Mouse (Mus musculus) B cell, adult 2 months (primary cell): ENCODE measurements around the gene Mepce.

ENCODE experiments used
- DNase-seq, 2 experiments: peaks; one replicate each; pipeline ENCODE4 v3.0.0; 2022

The Mepce gene

DNA sequence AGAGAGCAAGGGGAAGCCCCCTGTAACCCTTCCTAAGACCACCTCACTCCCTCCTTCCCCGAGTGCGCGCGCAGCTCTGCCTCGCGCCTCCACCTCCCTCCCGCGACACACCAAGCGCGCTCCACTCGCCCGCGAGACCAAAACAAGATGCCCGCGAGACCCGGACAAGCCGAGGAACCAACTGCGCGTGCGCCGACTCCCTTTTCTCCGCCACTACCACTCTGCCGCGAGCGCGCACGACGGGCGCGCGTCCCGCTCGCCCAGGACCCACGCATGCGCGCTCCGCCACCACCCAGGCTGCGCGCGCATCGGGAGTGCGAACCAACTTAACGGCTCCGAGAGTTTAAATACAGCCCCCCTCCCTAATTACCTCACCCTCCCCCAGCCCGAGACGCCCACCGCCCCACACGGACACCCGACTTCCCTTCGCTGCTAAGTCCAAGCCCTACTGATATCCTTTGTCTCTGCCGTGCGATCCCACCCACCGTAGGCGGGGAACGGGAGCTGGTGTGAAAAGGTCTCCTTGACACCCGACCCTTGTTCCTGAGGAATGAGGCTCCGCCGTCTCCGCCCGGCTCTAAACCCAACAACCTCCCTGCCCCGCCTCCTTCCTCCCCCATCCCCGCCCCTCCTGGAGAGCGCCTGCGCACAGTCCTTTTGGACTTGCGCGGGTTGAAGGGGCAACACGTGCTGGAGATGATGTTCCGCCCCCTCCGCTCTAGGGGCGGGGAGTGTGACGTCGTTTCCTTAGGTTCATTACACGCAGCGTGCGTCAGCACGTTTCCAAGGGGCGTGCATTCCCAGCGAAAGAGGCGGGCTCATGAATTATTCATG, 1.1 kb downstream of the Mepce start:
- peak; percentile 98 to 99 for DNase-seq

DNA sequence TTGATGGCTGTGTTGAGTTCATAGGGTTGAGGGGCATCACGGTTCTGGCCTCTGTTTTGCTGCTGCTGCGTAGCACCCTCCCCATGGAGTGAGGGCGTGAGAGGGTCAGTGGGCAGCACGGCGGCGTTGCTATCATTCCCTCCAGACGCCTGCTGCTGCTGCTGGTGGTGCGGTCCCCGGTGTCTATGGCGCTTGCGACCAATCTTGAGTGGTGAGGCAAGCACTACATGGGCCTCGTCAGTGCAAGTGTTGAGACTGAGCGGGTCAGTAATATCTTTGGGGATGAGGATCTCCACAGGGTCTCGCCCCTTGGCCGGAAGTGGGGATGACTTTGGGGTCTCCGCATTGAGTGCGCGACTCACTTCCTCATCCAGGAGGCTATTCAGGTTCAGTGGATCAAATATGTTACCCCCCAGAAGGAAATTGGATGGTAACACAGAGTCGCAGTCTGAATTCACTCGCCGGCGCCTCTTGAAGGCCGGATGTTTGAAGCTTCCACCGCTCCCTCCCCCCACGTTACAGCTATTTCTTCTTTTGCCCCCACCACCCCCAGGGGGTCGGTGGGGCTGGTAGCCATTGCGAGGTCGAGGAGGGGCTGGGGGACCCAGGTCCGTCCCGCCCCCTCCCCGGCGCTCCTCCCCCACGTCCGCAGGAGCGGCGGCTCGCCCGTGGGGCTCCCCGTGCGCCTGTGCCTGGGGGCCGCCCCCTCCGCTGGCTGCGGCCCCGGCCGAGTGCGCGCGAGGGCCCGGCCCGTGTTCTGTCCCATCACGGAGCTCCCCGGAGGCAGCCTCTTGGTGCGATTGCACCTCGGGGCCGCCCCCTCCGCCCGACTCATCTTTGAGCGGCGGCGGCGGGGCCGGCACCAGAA, 2.1 kb downstream of the Mepce start:
- no peak for DNase-seq

DNA sequence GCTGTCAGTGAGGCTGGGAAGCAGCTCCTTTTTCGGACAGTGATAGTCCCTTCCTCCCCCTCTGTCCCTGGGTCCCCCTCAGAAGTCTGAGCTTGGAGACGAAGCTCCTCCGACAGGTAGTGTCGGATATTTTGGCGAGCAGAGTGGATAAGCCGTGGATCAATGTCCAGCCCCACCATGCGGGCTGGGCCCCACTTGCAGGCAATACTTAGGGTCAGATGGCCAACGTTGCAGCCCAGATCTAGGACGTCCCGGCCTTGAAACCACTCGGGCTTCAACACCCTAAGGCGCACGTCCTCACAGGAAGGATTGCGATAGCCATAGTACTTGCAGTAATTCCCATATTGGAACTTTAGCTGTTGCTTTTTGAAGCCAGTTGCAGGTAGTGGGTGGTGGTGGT, 2.9 kb downstream of the Mepce start:
- no peak for DNase-seq

DNA sequence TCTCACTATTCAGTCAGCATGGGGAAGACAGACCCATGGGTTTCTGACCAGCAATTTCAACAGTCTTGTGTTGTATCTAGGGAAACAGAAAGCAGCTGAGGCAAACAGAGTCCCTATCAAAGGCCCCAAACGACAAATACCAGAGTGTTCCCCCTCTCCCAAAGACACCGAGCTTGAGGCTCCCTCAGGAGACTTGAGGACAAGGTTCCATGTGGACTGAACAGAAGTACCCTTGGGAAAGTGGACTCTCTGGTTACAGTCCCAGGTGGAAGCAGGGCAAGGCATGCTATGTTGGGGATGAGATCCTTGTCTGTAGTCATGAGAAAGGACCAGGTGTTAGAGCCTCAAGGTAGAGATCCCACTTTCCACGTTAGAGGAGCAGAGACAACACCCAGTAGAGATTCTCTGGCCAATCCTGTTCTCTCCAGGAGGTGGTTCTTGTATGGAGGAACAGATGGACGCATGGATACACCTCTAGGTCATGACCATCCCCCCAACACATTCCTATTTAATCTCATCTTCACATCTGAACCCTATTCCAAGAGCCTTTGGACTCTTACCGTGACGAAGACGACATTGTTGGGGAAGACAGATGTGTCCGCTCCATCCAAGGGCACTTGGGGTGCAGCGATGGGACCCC, 3.4 kb downstream of the Mepce start:
- no peak for DNase-seq

DNA sequence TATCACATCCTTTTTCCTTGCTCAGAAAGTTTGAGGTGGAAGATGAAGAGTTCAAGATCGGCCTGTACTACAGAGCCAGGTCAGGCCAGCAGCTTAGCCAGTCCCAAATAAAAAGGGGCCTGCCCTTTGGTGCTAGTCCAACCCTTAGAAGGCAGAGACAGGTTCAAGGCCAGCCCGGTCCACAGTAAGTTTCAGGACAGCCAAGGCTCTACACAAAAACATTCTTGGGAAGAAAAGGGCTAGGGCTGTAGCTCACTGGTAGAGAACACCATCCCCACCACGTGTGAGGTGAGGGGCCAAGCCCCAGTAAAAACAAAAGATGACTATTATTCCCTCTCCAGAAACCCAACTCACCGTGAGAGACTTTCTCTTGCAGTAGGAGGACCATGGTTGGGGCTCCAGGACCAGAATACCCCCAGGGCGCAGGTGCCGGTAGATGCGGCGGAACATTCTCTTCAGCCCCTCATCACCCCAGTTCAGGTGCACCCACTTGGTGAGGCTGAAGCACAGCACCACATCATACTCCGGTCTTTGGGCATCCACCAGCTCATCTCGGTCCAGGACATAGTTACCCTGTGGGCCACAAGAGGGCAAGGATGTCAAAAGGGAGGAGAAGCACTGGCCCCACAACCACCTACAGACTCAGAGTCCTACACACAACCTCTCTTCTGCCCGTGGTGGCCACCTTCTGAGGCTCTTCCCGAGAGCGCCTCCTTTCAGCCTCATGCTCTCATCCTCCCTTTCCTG, 4.5 kb downstream of the Mepce start:
- DNase-seq = no peak

DNA sequence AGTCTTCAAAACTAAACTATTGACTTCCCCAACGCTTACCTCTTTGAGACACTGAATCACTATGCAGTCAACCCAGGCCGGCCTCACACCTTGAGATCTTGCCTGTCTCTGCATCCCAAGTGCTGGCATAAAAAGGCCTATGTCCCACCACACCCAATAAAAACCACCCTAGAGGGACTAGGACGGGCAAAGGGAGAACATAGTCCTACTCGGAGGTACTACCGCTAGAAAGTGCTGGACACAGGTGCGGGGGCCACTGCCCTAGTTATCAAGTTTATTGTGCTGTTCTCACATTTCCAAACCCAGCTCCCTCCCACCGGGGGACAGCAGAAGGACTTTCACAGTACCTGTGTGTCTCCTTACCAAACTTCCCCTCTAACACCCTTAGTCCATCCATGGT, 5.8 kb downstream of the Mepce start:
- DNase-seq = no peak

DNA sequence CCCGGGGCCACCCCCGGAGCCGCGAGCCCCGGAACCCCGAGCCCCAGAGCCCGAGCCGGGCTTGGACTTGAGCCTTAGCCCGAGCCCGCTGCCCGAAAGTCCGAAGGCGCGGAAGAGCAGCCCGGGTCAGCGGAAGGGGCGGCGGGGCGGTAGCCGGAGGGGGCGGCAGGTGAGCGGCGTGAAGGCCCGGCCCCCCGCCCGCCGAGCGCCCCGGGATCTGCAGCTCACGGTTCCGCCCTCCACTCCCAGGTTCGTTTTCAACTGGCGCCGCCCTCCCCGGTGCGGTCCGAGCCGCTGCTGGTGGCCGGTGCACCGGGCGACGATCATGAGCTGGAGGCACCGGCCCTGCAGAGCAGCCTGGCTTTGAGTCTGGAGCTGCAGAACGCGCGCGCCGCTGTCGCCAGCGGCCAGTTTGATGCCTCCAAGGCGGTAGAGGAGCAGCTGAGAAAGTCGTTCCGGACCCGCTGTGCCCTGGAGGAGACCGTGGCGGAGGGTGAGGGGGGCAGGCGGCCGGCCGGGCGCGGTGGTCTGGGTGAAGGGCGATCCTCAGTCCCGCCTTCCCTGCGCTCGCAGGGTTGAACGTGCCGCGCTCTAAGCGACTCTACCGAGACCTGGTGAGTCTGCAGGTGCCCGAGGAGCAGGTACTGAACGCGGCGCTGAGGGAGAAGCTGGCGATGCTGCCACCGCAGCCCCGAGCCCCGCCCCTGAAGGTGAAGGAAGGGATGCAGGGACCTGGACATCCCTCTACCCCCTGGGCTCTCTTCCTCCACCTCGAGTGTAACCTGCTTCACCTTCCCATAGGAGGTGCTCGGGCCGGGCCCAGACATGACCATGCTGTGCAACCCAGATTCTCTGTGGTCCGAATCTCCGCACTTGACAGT, 8.2 kb downstream of the Mepce start:
- DNase-seq = peak; percentile 39 to 41

DNA sequence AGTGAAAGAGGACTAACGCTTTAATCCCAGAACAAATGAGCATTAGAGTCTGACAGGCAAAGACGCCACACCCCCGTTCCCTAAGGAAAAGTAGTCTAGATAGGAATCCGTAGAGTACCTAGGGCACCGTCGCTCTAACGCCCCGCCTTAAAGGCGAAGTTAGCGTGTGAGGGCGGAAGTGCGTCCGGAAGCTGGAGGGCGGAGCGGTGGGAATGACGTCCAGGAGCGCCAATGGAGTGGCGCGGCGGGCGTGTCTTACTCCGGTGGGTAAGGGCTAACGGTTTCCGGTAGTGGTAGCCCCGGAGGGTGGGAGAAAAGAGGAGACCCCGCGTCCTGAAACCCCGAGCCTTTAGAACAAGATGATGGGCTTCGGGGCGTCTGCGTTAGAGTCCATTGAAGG, 8.8 kb downstream of the Mepce start, which contains the start of gene Ppp1r35:
Gene Ppp1r35, plus strand, starts transcription at position 215 of the 400 bp plus-strand sequence.
- peak; percentile 93 for DNase-seq

DNA sequence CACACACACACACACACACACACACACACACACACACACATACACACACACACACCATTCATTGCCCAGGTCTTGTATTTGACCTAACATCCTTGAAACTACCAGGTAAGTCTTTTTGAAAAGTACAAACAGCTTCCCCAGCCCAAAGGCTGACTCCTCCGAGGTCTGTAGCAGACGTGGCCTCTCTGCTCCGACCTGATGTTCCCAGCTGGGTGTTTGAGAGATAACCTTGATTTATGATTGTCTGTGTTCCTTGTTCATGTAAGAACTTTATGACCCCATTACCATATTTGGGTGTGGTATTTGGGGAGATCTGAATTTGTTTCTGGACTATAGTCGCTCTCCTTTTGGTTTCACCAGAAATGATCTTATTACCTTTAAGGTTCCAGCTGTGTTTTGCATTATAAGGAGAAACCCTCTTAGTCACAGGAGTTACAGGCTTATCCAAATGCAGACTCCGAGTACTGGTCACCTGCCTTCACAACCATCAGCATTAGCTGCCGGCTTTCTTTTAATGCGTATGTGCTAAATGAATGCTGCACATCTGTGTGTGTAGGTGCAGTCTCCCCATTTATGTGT, 10.1 kb downstream of the Mepce start:
- no peak for DNase-seq

DNA sequence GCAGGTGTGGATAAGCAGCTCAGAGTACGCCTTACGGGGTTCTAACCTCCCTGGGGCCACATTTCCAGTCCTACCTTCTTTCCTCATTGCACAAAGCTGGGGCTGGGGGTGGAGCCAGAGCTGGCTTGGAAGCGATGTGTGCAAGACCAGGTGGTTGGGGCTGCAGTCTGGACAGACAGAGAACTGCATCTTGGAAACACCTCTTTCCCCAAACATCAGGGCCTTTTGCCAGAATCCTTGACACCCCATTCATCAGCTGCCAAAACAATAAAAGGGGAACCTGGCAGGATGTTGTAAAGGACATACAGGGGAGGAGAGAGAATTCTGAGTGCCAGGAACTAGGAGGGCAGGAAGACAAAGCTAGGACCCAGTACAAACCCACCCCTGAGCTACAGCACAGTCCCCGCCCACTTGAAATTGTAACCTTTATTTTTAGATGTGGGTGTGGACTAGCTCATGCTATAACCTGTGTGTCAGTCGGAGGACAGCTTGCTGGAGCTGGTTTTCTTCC, 11.0 kb downstream of the Mepce start:
- DNase-seq = peak; percentile 54 to 57

DNA sequence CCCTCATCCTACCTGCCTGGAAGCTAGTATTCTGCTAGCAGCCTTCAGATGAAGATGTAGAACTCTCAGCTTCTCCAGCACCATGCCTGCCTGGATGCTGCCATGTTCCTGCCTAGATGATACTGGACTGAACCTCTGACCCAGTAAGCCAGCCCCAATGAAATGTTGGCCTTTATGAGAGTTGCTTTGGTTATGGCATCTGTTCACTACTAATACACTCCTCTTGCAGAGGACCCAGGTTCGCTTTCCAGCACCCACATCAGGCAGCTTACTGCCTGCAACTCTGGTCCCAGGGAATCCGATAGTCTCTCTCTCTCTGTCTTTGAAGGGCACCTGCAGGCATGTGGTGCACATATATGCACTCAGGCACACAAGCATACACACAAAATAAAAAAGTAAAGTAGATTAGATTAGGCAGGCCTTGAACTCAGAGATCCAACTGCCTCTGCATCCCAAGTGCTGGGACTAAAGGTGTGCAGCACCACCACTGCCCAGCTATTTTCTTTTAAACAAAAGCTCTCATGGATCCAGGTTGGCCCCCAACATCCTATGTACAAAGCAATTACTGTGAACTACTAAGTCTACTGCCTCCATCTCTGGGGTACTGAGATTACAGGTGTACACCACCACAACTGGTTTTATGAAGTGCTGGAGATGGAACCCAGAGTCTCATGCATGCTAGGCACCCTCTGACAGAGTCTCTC, 11.7 kb downstream of the Mepce start:
- no peak for DNase-seq

DNA sequence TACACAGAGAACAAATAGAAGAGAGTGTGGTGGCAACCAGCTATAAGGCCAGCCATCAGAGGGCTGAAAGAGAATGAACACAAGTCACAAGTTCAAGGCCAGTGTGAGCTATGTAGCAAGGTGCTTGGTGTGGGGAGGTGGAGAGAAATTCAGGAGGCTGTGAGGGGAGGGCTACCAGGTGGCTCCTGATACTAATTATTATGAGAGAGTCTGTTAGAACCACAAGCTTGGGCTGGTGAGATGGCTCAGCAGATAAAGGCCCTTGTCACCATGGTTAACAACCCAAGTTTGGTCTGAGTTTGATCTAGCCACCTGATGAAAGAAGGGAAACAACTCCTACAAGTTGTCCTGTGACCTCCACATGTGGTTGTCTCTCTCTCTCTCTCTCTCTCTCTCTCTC, 14.7 kb downstream of the Mepce start:
- DNase-seq = no peak

DNA sequence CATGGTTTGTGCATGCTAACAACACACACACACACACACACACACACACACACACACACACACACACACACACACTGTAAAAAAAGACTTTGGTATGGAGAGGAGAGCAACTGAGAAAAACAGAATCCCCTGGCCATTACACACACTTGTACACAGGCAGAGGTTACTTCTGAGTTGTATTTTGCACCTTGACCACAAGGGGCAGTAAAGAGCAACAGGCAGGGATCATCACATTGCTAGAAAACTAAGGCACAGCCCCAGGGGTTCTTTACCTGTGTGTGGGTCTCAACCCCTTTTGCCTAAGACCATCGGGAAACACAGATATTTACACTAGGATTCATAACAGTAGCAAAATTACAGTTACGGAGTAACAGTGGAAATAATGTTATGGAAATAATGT, 16.7 kb downstream of the Mepce start:
- peak; percentile 64 to 69 for DNase-seq

DNA sequence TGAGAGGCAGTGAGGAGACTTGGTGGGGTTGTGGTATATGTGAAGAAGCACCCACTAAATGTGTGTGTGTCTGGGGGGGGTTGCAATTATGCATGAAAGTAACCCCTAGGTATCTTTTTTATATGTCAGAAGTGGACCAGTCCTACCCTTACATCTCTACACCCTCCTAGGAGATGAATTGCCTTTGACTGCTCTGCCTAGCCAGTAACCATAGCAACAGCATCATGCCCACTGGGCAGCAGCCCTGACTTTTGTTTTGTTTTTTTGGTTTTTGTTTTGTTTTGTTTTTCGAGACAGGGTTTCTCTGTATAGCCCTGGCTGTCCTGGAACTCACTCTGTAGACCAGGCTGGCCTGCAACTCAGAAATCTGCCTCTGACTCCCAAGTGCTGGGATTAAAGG, 19.0 kb downstream of the Mepce start:
- DNase-seq = no peak

DNA sequence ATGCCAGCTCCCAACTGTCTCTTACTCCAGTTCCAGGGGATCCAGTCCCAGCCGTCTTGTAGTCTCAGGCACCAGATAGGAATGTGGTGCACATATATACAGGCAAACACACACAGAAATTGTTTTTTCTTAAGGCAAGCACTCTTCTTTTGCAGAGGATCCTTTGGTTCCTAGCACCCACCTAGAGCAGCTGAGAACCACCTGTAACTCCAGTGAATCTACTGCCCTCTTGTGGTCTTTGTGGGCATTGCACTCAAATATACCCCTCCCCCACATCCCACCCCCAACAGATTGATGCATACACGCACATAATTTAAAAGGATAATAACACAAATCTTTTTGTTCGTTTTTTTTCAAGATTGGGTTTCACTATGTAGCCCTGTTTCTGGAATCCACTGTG, 21.2 kb downstream of the Mepce start:
- DNase-seq = peak; percentile 61 to 65

DNA sequence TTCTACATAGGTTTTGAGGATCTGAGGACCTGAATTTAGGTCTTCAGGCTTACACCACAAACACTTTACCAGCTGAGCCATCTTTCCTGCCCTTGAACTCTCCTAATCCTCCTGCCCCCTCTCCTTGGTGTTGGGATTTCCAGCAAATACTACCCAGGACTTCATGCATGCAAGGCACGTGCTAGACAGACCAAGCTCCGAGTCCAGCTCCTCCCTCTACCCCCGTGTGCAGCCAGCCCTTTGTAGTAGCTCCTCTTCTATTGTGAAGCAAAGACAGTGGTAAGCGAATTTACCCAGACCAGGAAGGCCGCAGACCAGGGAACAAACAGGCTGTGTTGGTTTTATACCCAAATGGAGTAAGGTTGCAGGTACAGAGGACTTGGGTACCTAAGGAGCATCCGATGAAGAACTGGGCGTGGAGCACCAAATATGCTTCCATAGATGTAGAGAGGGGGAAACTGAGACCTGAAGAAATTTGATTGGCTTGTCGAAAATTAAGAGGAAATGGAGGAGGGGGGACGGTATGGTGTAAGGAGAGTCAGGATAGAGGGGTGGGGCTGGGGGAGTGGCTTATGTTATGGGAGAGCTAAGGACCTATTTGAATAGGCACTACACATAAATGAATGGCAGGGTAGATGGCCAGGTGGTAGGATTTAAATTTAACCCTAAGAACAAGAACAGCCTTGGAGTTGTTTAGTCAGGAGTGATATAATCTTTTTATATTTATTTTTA, 22.7 kb downstream of the Mepce start:
- DNase-seq = no peak

DNA sequence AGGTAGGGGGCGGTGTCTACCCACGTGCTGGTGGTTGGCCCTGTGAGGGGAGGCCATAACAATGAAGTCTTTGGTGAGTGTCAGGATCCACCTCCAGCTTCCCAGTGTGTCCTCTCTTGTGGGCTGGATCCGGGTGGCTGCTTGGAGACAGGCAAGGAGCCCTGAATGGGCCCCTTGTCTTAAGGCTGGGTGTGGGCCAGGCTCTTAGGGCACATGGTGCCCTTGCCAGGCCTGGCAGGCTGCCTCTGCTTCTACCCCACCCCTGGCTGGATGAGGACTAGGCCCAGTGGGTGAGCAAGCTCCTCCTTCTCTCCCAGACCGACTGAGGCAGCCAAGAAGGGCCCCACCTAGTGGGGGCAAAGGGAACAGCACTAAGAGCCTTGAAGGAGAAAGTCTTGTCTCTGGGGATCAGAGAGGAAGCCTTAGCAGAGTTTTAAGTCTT, 27.5 kb downstream of the Mepce start:
- DNase-seq = peak; percentile 92 to 93

DNA sequence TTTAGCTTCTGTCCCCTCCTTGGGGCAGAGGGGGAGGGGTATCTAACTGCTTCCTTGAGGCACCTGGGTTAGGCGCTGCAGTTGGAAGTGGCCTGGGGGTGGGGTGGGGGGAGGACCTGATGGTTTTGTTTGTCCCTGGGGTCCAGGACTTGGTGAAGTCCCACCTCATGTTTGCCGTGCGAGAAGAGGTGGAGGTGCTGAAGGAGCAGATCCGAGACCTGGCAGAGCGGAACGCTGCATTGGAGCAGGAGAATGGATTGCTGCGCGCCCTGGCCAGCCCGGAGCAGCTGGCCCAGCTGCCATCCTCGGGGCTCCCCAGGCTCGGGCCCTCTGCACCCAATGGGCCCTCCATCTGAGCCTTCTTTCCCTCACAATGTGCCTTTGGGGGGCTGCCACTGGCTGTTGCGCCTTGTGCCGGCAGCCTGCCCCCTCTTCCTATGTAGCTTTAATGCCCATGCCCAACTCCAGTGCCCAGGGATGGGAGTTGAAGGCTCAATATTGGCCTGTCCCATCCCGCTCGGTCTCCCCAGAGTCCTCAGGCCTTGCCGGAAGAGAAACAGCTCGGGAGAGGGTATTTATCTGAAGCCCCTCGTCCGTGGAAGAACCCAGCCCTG, 28.4 kb downstream of the Mepce start:
- no peak for DNase-seq

DNA sequence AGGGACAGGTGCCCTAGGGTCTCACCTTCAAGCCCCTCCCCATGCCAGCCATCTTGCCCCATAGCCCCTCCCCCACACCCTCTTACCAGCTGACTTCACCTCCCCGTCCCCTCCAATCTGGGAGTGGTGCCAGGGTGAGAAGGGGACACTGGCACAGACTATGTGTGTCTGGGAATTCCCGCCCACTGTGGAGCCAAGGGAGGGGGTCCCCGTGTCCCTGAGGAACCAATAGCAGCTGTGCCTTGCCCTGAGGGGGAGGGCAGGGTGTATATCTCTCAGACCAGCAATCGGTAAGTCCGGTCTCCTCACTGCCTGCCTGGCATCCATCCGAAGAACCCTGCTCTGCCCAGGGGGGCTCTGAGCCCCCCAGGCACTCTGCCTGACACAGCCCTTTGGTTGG, 29.6 kb downstream of the Mepce start:
- DNase-seq = no peak
